Mouse (Mus musculus) stomach, embryonic 16.5 days (tissue): ENCODE results near the gene Git1. TPM values are rescaled to one million over a fixed set of nuclear protein-coding genes. Genes with fewer than 3 reads are reported as not detected.
A peak's percentile ranks its signal among the peaks of the same experiment; 100 is the strongest.

Source experiments
- ATAC-seq: fragments of 200-750 bp; cut with Nextera tagmentation; 2 replicates; pipeline ENCODE4 v1.8.0; 2017; ENCODE audit warnings: moderate number of reproducible peaks, moderate TSS enrichment; ENCODE audit not compliant: insufficient read depth, low FRiP score
- H3K27ac ChIP-seq: fragments of 300-500 bp; sonication (generic); 2 replicates; pipeline ENCODE4 v1.5.1; 2014; ENCODE audit warnings: low read length
- H3K27me3 ChIP-seq: fragments of 300-500 bp; sonication (generic); 2 replicates; pipeline ENCODE4 v1.6.1; 2014; ENCODE audit warnings: low read length, control low read depth, mixed read lengths; ENCODE audit not compliant: control insufficient read depth, insufficient read depth
- H3K36me3 ChIP-seq: fragments of 300-500 bp; sonication (generic); 2 replicates; pipeline ENCODE4 v1.6.1; 2014; ENCODE audit warnings: low read length; ENCODE audit not compliant: control insufficient read depth, insufficient read depth
- H3K4me1 ChIP-seq: fragments of 300-500 bp; sonication (generic); 2 replicates; pipeline ENCODE4 v1.6.1; 2014; ENCODE audit warnings: low read length, control low read depth, mixed read lengths; ENCODE audit not compliant: control insufficient read depth, insufficient read depth
- H3K4me2 ChIP-seq: fragments of 300-500 bp; sonication (generic); 2 replicates; pipeline ENCODE4 v1.6.1; 2014; ENCODE audit warnings: low read depth, low read length, mixed read lengths
- H3K4me3 ChIP-seq: fragments of 300-500 bp; sonication (generic); replicated peaks from 2 replicates; pipeline ENCODE4 v1.5.1; 2014; ENCODE audit warnings: mild to moderate bottlenecking, low read length
- H3K9ac ChIP-seq: fragments of 300-500 bp; sonication (generic); 2 replicates; pipeline ENCODE4 v1.6.1; 2014; ENCODE audit warnings: low read length
- H3K9me3 ChIP-seq: fragments of 300-500 bp; sonication (generic); replicated peaks from 2 replicates; pipeline ENCODE4 v1.6.1; 2016; ENCODE audit warnings: low read length, control low read depth; ENCODE audit not compliant: control insufficient read depth
- WGBS: fragments of 180-500 bp; shearing (Covaris S2); extraction: QIAGEN DNeasy Blood & Tissue Kit; methylation state at CpG from one replicate; pipeline ENCODE4 v1.1.7; 2014; 5-methylcytosine and 5-hydroxymethylcytosine counted together
- polyA plus RNA-seq: library from polyadenylated mRNA; unstranded; fragments of >200 nt; fragmentation: Nextera tagmentation; extraction: Ambion mirVana; gene quantifications from 2 replicates; pipeline ENCODE4 v1.2.1, GENCODE M21; 2015

The Git1 gene
- polyA plus RNA-seq, 1 experiment from 2014 or later, result 9.1 TPM

- Histone ChIP-seq H3K36me3 (no peaks in the 10 kb centered on the region), H3K9ac (no peak overlapping the region), H3K4me3 (no peak overlapping the region), H3K4me2 (no peak overlapping the region), H3K9me3 (no peaks in the 10 kb centered on the region), H3K27me3 (peaks cover 23% of the 10 kb centered on the region), H3K4me1 (peaks cover 4% of the 10 kb centered on the region; the same call in 1 of the 2 replicates), H3K27ac (no peak overlapping the region)
- 78% methylated on average over 29 of the region's 29 CpGs for WGBS
- no peak for ATAC-seq
These were observed 22.0 kb upstream of the Git1 start for GRCm38 (mm10) chr11:77471407-77471806.

DNA sequence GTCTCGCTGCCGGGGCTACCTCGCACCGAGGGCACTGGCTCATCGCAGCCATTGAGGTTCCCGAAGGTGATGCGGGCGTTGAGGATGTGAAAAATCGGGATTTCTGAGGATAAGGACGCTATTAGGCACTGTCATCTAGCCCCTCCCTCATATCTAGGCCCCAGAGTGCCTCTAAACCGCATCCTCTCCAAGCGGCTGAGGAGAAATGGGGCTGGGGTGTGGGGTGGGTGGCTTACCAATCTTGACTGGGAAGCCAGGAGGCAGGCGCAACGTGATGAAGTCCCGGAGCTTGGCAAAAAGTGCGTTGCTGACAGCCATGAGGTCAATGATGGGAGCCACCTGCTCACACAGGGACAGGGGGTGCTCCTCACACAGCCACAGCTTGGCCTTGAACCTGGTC lies 20.6 kb upstream of the Git1 start:
- no peak for ATAC-seq
- Histone ChIP-seq H3K36me3 (no peaks in the 10 kb centered on the region), H3K27me3 (peaks cover 9% of the 10 kb centered on the region), H3K4me3 (no peak overlapping the region), H3K27ac (no peak overlapping the region), H3K4me2 (no peak overlapping the region), H3K4me1 (no peaks in the 10 kb centered on the region), H3K9me3 (no peaks in the 10 kb centered on the region), H3K9ac (no peak overlapping the region)
- 87% methylated on average over 16 of the region's 16 CpGs for WGBS

DNA sequence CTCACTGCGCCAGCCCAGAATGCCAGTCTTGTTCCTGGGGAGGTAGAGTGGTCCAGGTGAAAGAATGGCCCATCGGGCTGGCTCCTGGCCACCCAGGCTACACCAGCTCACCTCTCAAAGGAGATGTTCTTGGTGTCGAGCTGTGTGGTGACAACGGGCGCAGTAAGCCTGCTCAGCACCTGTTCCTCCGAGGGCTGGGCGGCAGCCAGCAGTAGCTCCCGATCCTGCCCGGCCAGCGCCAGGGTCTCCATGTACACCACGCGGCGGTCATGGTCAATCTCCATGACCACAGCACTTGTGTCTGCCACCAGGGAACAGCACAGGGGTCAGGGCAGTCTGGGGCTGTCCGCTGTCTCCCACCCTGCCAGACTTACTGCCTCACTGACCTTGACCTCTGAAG lies 17.1 kb upstream of the Git1 start:
- H3K27ac ChIP-seq, result no peak overlapping the region

DNA sequence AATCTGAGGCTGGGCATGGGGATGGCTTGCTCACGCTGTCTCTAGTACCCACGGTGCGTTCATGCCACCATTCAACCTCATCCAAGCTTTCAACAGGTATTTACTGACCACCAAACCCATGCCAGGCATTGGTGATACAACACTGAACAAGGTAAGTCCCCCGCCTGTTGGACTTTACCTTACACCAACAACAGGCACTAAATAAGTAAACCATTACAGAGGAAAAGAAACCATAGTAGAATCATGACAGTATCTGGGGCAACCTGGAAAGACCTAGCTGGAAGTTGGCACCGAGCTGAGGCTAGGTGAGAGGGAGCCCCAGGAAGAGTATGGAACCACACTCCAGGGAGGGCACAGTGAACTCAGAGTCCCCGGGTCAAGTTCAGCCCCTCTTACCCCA lies 16.5 kb upstream of the Git1 start:
- Histone ChIP-seq H3K4me1 (no peaks in the 10 kb centered on the region), H3K9ac (no peak overlapping the region), H3K4me2 (no peak overlapping the region), H3K27ac (no peak overlapping the region), H3K27me3 (no peaks in the 10 kb centered on the region), H3K9me3 (no peaks in the 10 kb centered on the region), H3K4me3 (no peak overlapping the region), H3K36me3 (no peaks in the 10 kb centered on the region)
- 89% methylated on average over 6 of the region's 6 CpGs for WGBS
- ATAC-seq, result no peak

More for the DNA sequence above, 17.1 kb upstream of the Git1 start:
- no peak for ATAC-seq
- Histone ChIP-seq H3K4me2 (no peak overlapping the region), H3K4me1 (no peaks in the 10 kb centered on the region), H3K4me3 (no peak overlapping the region), H3K9me3 (no peaks in the 10 kb centered on the region), H3K36me3 (no peaks in the 10 kb centered on the region), H3K9ac (no peak overlapping the region), H3K27me3 (no peaks in the 10 kb centered on the region)
- 94% methylated on average over 14 of the region's 14 CpGs for WGBS

GRCm38 (mm10) chr11:77483043-77483442 lies 10.3 kb upstream of the Git1 start:
- Histone ChIP-seq H3K9ac (no peak overlapping the region), H3K4me1 (peaks cover 17% of the 10 kb centered on the region), H3K27ac (no peak overlapping the region), H3K4me3 (no peak overlapping the region), H3K4me2 (no peak overlapping the region), H3K27me3 (no peaks in the 10 kb centered on the region), H3K36me3 (no peaks in the 10 kb centered on the region), H3K9me3 (no peaks in the 10 kb centered on the region)
- no peak for ATAC-seq
- WGBS, result 51% methylated on average over 3 of the region's 3 CpGs

- no peak for ATAC-seq
- Histone ChIP-seq H3K9me3 (no peaks in the 10 kb centered on the region), H3K27me3 (no peaks in the 10 kb centered on the region), H3K4me3 (no peak overlapping the region), H3K27ac (no peak overlapping the region), H3K4me2 (no peak overlapping the region), H3K9ac (no peak overlapping the region), H3K36me3 (no peaks in the 10 kb centered on the region), H3K4me1 (peaks cover 22% of the 10 kb centered on the region)
- WGBS, result 39% methylated on average over 11 of the region's 11 CpGs
These were observed 9.7 kb upstream of the Git1 start for GRCm38 (mm10) chr11:77483510-77484255.

GRCm38 (mm10) chr11:77485229-77485628 lies 8.1 kb upstream of the Git1 start:
- H3K27ac ChIP-seq, result no peak overlapping the region
- no peak overlapping the region for H3K9ac ChIP-seq
- H3K4me2 ChIP-seq, result no peak overlapping the region
- H3K4me3 ChIP-seq, result no peak overlapping the region
- H3K36me3 ChIP-seq, result no peaks in the 10 kb centered on the region
- no peaks in the 10 kb centered on the region for H3K27me3 ChIP-seq
- 49% methylated on average over 6 of the region's 6 CpGs for WGBS
- H3K4me1 ChIP-seq, result peaks cover 29% of the 10 kb centered on the region
- no peak for ATAC-seq
- H3K9me3 ChIP-seq, result no peaks in the 10 kb centered on the region

DNA sequence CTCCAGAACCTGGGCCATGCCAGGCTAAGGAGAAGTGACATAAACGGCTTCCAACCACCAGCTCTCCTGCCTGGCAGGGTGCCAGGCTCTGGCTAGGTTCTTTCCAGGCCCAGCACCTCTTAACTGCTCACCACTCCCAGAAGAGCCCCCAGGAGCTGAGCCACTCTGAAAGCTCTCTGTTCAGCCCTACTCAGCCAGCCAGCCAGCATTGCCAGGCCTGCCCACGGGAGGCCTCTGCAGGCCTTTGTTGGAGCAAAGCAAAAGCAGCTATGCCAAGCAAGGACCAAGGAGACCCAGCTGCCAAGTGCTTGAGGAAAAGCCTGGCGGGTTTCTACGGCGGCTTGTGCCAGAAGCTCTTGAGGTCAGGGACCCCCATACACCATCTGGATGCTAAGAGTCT lies 6.6 kb upstream of the Git1 start:
- Histone ChIP-seq H3K4me3 (no peak overlapping the region), H3K4me1 (peaks cover 43% of the 10 kb centered on the region), H3K9ac (peak overlapping the region; percentile 19; the same call in 1 of the 2 replicates), H3K9me3 (no peaks in the 10 kb centered on the region), H3K27me3 (no peaks in the 10 kb centered on the region), H3K4me2 (no peak overlapping the region), H3K36me3 (no peaks in the 10 kb centered on the region), H3K27ac (no peak overlapping the region)
- no peak for ATAC-seq
- WGBS, result 70% methylated on average over 5 of the region's 5 CpGs

DNA sequence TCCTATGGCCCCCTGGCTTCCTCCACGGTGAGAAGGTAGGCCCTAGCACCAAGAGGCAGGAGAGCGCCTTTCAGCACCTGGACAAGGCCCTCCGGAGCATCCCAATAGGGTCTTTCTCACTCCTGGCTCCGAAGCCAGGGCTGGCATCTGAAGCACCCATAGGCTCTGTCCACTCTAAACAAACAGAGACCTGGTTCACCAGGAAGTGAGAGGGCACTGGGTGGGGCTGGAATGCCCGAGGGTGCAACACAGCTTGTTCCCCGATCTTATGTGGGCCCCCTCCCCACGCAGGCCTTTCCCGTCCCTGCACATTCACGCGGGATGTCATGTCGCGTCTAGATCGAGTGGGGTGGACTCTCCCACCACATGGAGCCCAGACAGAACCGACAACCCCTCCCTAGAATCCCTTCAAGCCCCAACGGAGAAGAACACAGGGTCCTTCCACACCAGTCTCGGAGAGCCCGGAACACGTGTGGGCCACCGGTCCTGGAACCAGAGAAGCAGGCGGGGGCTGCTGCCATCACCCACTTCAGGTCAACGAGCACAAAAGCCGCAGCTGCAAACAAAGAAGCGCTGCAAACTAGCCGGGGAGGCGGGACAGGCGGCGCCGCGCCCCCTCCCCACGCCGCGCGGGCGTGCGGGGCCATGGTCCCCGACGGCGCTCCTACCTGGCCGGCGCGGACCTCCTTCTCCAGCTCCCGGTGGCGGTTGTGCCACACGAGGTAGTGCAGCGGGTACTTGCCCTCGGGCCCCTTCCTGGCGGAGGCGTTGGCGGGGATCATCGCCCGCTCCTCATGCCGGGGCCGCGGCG lies 4.4 kb upstream of the Git1 start:
- Histone ChIP-seq H3K36me3 (no peaks in the 10 kb centered on the region), H3K9me3 (no peaks in the 10 kb centered on the region), H3K27ac (no peak overlapping the region), H3K4me3 (peak overlapping the region; percentile 84), H3K4me1 (peaks cover 49% of the 10 kb centered on the region), H3K9ac (peak overlapping the region; percentile 91), H3K27me3 (no peaks in the 10 kb centered on the region), H3K4me2 (peak overlapping the region; percentile 90)
- no peak for ATAC-seq
- WGBS, result 3% methylated on average over 55 of the region's 55 CpGs
